Mouse (Mus musculus) adrenal gland, postnatal 10 days (tissue): Measurements from ENCODE around the gene Cluh. TPM values are rescaled to one million over a fixed set of nuclear protein-coding genes. Genes with fewer than 3 reads are reported as not detected.
A peak's percentile ranks its signal among the peaks of the same experiment; 100 is the strongest.

ENCODE experiments used
- DNase-seq: peaks from one replicate; pipeline ENCODE4 v3.0.0; 2021; ENCODE audit warnings: mixed read lengths
- total RNA-seq, 2 experiments: library from RNA; stranded (reverse); gene quantifications; 2 replicates each; pipeline ENCODE4 v1.2.3; 2021

The Cluh gene
- total RNA-seq, 2 experiments from 2014 or later, result 252 to 291 TPM

DNA sequence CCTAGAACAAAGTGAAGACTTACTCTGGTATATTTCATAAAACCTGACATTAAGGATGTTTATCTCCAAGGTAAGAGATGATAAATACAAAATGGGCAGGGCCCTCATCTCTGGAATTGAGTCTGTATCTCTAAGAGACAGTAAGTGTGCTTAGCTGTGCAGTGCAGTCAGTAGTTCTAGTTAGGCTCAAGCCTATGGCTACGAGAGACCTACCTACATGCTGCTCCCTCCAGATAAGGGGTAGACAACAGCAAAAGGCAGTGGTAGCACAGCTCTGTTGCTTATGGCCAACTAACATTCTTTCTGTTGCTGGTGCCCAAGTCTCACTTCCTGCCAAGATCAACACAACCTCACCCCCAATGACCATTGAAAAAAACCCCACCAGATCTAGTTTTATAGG lies 24.3 kb downstream of the Cluh start:
- DNase-seq, result no peak

DNA sequence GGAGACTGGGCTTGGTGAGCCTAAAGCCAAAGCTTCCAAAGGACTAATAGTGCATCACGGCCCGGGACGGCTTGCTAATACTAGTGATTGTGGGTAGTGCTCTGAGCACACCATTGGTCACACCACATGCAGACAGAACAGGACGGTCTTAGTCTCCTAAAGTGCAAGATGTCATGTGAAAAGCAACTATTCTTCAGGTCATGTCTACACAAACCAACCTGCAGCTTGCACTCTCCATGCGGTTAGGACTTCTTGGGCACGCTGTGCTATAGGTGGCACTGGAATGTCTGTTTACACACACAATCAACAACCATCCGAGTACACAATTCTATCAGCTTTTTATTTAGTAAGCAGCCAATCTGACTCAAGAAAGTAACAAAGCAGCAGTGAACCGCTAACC lies 25.4 kb downstream of the Cluh start:
- DNase-seq, result no peak

DNA sequence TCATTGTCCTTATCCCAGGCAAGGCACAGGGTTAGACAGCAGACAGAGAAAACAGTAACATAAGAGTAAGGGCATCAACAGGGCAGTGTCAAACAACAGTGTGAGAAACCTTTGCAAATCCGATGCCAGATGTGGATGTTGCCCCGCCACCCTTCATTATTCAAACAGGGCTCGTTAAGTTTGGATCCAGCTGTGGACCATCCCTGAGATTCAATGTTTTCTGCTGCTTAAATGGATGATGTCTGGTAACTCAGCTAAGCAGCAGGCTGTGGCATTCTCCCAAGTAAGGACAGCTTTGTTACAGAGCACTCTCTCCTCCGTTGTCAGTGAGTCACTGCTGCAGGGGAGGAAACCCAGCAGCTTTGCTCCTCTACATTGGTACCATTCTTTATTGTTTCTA lies 25.9 kb downstream of the Cluh start:
- peak; percentile 13 for DNase-seq

DNA sequence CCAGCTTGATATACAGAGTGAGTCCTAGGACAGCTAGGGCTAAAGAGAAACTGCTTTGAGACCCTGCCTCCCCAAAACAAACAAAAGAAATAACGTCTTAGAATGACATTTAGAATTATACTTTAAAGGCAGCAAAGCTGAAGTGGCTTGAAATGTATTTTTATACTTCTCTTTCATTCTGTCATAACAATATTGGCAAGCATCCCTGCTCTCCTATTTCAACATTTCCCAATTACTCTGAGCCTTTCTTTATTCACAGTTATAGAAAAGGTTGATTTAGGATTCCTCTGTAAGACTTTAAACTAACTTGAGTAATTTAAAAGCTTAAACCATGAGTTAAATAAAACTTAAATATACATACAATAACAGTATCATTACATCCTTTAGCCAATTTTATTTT lies 42.9 kb downstream of the Cluh start:
- DNase-seq, result no peak

DNA sequence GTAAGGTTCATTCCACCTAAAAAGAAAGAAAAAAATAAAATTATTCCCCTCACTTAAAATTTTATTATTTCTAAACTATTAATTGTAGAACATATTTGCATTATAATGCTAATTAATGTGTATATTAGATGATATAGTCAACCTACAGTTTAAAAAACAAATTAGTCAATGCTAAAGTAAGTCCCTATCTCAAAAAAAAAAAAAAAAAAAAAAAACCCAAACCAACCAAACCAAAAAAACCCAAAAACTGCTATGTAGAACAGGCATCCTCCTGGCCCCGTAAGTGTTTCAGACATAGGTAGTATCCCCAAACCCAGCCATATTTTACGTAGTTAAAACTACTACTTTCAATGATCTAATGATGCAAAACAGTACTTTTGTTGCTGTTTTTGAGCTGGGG lies 50.2 kb downstream of the Cluh start:
- no peak for DNase-seq

DNA sequence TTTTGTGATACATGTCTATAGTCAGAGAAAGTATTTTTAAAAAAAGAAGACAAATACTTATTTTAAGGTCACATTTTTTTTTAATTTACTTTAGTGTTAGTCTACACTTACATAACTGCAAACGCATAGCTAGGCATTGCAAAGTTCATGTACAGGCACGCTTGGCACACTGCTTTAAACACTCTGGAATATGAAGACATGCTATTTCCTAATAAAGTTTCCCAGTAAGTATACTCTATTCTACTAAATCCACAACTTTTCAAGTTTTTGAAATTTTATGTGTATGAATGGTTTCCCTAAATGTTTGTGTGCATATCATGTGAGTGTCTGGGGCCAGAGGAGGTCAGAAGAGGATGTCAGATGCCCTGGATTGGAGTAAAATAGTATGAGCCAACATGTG lies 54.8 kb downstream of the Cluh start:
- no peak for DNase-seq

DNA sequence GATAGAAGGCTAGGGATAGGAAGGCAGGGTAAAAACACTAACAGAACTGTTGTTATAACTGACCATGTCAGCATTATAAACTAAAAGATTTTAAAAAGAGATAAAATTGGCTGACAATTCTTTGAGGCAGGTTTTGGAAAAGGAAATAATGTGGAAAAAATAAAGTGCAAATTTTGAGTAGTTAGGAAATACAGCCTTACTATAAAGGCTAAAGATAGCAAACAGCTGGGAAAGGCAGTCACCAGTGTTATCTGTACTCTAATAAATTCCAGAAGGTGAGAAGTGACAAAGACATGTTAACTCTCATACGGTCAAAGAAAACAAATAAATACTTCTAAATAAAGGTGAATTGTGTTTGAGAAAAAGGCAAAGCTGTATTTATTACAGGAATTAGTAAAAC lies 59.5 kb downstream of the Cluh start:
- no peak for DNase-seq

DNA sequence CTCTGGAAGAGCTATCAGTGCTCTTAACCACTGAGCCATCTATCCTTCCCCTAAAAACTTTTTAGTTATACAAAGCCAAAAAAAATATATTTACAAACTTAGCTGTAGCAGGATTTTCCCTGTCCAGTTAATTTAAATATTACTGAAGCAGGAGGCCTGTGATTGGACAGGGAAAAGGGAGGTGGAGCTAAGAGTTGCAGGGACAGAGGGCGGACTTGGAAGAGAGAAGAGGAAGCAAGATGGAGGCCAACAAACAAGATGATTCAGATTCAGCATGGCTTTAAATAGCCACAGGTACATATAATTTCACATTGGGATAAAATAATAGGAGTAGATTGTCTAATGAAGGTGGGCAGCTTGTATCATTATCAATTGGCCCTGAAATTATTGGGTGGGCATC lies 61.4 kb downstream of the Cluh start:
- DNase-seq, result no peak

DNA sequence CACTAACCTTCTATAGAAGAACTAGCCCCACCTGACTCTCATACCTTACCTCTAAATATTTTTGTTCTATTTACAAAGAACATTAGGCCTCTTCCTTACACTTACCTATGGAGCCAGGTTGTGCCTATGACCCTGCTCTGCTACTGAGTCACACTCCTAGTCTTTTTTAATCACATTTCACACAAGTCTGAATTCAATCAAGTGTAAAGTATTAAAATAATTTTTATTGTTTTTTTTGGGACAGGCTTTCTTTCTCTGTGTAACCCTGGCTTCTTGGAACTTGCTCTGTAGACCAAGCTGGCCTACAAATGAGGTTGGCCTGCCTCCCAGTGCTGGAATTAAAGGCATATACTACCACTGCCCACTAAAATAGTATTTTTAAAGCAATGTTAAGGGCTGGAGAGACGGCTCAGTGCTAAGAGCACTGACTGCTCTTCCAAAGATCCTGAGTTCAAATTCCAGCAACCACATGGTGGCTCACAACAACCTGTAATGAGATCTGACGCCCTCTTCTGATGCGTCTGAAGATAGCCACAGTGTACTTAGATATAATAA lies 66.8 kb downstream of the Cluh start:
- DNase-seq, result peak; percentile 59

Other genes starting within 250 kb of the Cluh start
- 10 to 100 TPM; 10.8 to 13.2 TPM for gene Rap1gap2, start 38.6 kb upstream of the Cluh start, total RNA-seq
- 1 to 10 TPM; 2.3 to 4.0 TPM for gene Ccdc92b, start 29.9 kb upstream of the Cluh start, total RNA-seq
- gene Pafah1b1, start 75.2 kb downstream of the Cluh start, total RNA-seq, result 100 to 1,000 TPM; 145 to 154 TPM
- gene Mettl16, start 121.3 kb downstream of the Cluh start, total RNA-seq, result 10 to 100 TPM; 19.3 to 21.3 TPM
- gene Mnt, start 181.4 kb downstream of the Cluh start, total RNA-seq, result 10 to 100 TPM; 19.1 to 20.6 TPM
- gene Sgsm2, start 247.6 kb downstream of the Cluh start, total RNA-seq, result 10 to 100 TPM; 18.3 to 25.3 TPM
- gene Tsr1, start 248.6 kb downstream of the Cluh start, total RNA-seq, result 10 to 100 TPM; 34.6 to 39.2 TPM